Mouse (Mus musculus) kidney, adult 2 months (tissue): ENCODE measurements around the gene Ccdc134.

ENCODE experiments used
- CTCF ChIP-seq: fragments of 200-500 bp; conservative IDR thresholded peaks from 2 replicates; pipeline ENCODE4 v1.5.1; 2011; ENCODE audit warnings: low read depth, mild to moderate bottlenecking, control low read depth, low read length, moderate library complexity, mixed read lengths; ENCODE audit not compliant: insufficient read depth, insufficient read length
- POLR2A ChIP-seq: fragments of 200-500 bp; IDR thresholded peaks from one replicate; pipeline ENCODE4 v1.6.1; 2011; ENCODE audit warnings: low read depth, low read length, control low read depth

GRCm38 (mm10) chr15:82150042-82150441 is 22.3 kb downstream of the Ccdc134 start:
- no peak for TF ChIP-seq CTCF
- TF ChIP-seq POLR2A = no peak
